Mouse (Mus musculus) ES-E14 (cell line): ENCODE data around the gene P3h4. TPM values are rescaled to one million over a fixed set of nuclear protein-coding genes. Genes with fewer than 3 reads are reported as not detected.
A peak's percentile ranks its signal among the peaks of the same experiment; 100 is the strongest.

Source experiments
- DNase-seq: peaks from one replicate; pipeline ENCODE4 v3.0.0-alpha.2; 2013; ENCODE audit warnings: low read depth, low spot score
- H3K27ac ChIP-seq: 2 replicates; pipeline ENCODE4 v1.5.1; 2012; ENCODE audit warnings: low read depth, mild to moderate bottlenecking, low read length, moderate library complexity, mixed read lengths; ENCODE audit not compliant: poor library complexity, insufficient read depth, severe bottlenecking
- H3K36me3 ChIP-seq: 2 replicates; pipeline ENCODE4 v1.6.1; 2012; ENCODE audit warnings: mild to moderate bottlenecking, low read length, moderate library complexity, mixed read lengths; ENCODE audit not compliant: control insufficient read depth, poor library complexity, insufficient read depth, severe bottlenecking
- H3K4me1 ChIP-seq, 2 experiments: fragments of 150-350 bp in 1 of 2; sonication (generic) in 1 of 2; 2 replicates each; pipeline ENCODE4 v1.6.1; 2012; ENCODE audit warnings: low read length in 2 of 2, mild to moderate bottlenecking in 1 of 2, mixed read lengths in 1 of 2; ENCODE audit not compliant: control insufficient read depth in 2 of 2, insufficient read depth in 2 of 2, poor library complexity in 1 of 2
- H3K4me3 ChIP-seq, 2 experiments: fragments of 150-350 bp in 1 of 2; sonication (generic) in 1 of 2; 2 replicates each; pipeline ENCODE4 v1.5.1; 2012; ENCODE audit warnings: low read length in 2 of 2, low read depth in 1 of 2, mild to moderate bottlenecking in 1 of 2, mixed read lengths in 1 of 2; ENCODE audit not compliant: insufficient read depth in 1 of 2, poor library complexity in 1 of 2, severe bottlenecking in 1 of 2
- H3K9ac ChIP-seq: 2 replicates; pipeline ENCODE4 v1.6.1; 2012; ENCODE audit warnings: low read depth, mild to moderate bottlenecking, low read length, mixed read lengths; ENCODE audit not compliant: poor library complexity, insufficient read depth, severe bottlenecking
- H3K9me3 ChIP-seq: fragments of 150-350 bp; sonication (generic); 2 replicates; pipeline ENCODE4 v1.6.1; 2012; ENCODE audit warnings: low read depth, mild to moderate bottlenecking, low read length; ENCODE audit not compliant: control insufficient read depth, insufficient read depth
- CHD2 ChIP-seq: IDR thresholded peaks from 2 replicates; pipeline ENCODE4 v1.6.1; 2014; ENCODE audit warnings: mild to moderate bottlenecking, low read depth, low read length, inconsistent platforms
- HCFC1 ChIP-seq: IDR thresholded peaks from 2 replicates; pipeline ENCODE4 v1.6.1; 2012; ENCODE audit warnings: low read length, inconsistent platforms, borderline replicate concordance; ENCODE audit not compliant: insufficient read depth
- MAFK ChIP-seq: IDR thresholded peaks from 2 replicates; pipeline ENCODE4 v1.6.1; 2014; ENCODE audit warnings: mild to moderate bottlenecking, low read depth, low read length, inconsistent platforms; ENCODE audit not compliant: insufficient read depth
- ZC3H11A ChIP-seq: IDR thresholded peaks from 2 replicates; pipeline ENCODE4 v1.6.1; 2012; ENCODE audit warnings: low read depth, mild to moderate bottlenecking, inconsistent platforms, low read length, borderline replicate concordance
- ZNF384 ChIP-seq: IDR thresholded peaks from 2 replicates; pipeline ENCODE4 v1.6.1; 2012; ENCODE audit warnings: low read depth, low read length, inconsistent platforms
- in situ Hi-C, 2 experiments: fragments of 600-800 bp; cut with MboI; formaldehyde crosslinking; loops; one replicate each; pipeline ENCODE4 v1.15.1; 2025; ENCODE audit warnings: low sequenced_read_pairs in 2 of 2, inconsistent platforms in 1 of 2; ENCODE audit not compliant: unreplicated experiment in 2 of 2
- total RNA-seq: library from RNA; depleted of rRNA; stranded (reverse); fragments of 300-350 nt; gene quantifications from 2 replicates; pipeline ENCODE4 v1.2.3, GENCODE M21; 2012

The P3h4 gene
- total RNA-seq, 1 experiment, result 39.0 TPM

GRCm38 (mm10) chr11:100442625-100443024 lies 28.0 kb upstream of the P3h4 start:
- H3K9ac ChIP-seq, result no peak overlapping the region
- in situ Hi-C loops, result no loop called here

GRCm38 (mm10) chr11:100441797-100442196 lies 27.2 kb upstream of the P3h4 start, which contains the start of the genes Nt5c3b and Klhl10:
Gene Nt5c3b (minus strand): TSS chr11:100441808.
Gene Klhl10 (plus strand): TSS chr11:100441917.
- Histone ChIP-seq H3K36me3 (no peaks in the 10 kb centered on the region), H3K4me1 (peaks cover 3 to 5% of the 10 kb centered on the region in 2 experiments; a peak in 3 of 4 replicates), H3K9ac (peak within 1 kb of the TSS; percentile 83), H3K4me3 (peak within 1 kb of the TSS; percentile 83 to 91), H3K27ac (no peak within 1 kb of the TSS), H3K9me3 (no peaks in the 10 kb centered on the region)
- in situ Hi-C loops, result no loop called here
- no peak for TF ChIP-seq MAFK
- no peak for TF ChIP-seq ZNF384
- TF ChIP-seq HCFC1, result no peak
- TF ChIP-seq CHD2, result no peak
- TF ChIP-seq ZC3H11A, result no peak
- no peak for DNase-seq

More at GRCm38 (mm10) chr11:100442625-100443024, 28.0 kb upstream of the P3h4 start:
- Histone ChIP-seq H3K27ac (no peak overlapping the region), H3K9me3 (no peaks in the 10 kb centered on the region), H3K4me3 (no peak overlapping the region), H3K4me1 (peaks cover 3 to 7% of the 10 kb centered on the region in 2 experiments; a peak in 3 of 4 replicates), H3K36me3 (no peaks in the 10 kb centered on the region)
- DNase-seq, result no peak
- TF ChIP-seq CHD2, result no peak
- no peak for TF ChIP-seq MAFK
- TF ChIP-seq ZNF384, result no peak
- no peak for TF ChIP-seq ZC3H11A
- TF ChIP-seq HCFC1, result no peak

GRCm38 (mm10) chr11:100440691-100441522 lies 26.3 kb upstream of the P3h4 start:
- peak overlapping the region; percentile 83 to 91 for H3K4me3 ChIP-seq
- H3K4me1 ChIP-seq, result peaks cover 3 to 4% of the 10 kb centered on the region in 2 experiments
- H3K27ac ChIP-seq, result no peak overlapping the region
- in situ Hi-C loops, result no loop called here
- peak overlapping the region; percentile 83 for H3K9ac ChIP-seq
- DNase-seq, result no peak
- no peaks in the 10 kb centered on the region for H3K36me3 ChIP-seq
- no peaks in the 10 kb centered on the region for H3K9me3 ChIP-seq
- TF ChIP-seq ZC3H11A, result no peak
- no peak for TF ChIP-seq HCFC1
- no peak for TF ChIP-seq CHD2
- no peak for TF ChIP-seq MAFK
- TF ChIP-seq ZNF384, result no peak

- Histone ChIP-seq H3K4me3 (no peak overlapping the region), H3K36me3 (no peaks in the 10 kb centered on the region), H3K27ac (no peak overlapping the region), H3K9me3 (no peaks in the 10 kb centered on the region), H3K4me1 (peaks cover 9 to 19% of the 10 kb centered on the region in 2 experiments), H3K9ac (no peak overlapping the region)
- DNase-seq, result no peak
- in situ Hi-C loops, result no loop called here
- TF ChIP-seq ZNF384, result no peak
- TF ChIP-seq ZC3H11A, result no peak
Measured at GRCm38 (mm10) chr11:100437901-100438300, 23.3 kb upstream of the P3h4 start.
